Mouse (Mus musculus) brown adipose tissue, adult 24 weeks (tissue): ENCODE results near the gene Cipc. TPM values are rescaled to one million over a fixed set of nuclear protein-coding genes. Genes with fewer than 3 reads are reported as not detected.

Source experiments
- H3K27ac ChIP-seq: fragments of 200-500 bp; replicated peaks from 2 replicates; pipeline ENCODE4 v1.5.1; 2012; ENCODE audit warnings: low read depth, mild to moderate bottlenecking, low read length
- H3K4me1 ChIP-seq: fragments of 200-500 bp; 2 replicates; pipeline ENCODE4 v1.6.1; 2012; ENCODE audit warnings: low read length, mixed read lengths; ENCODE audit not compliant: control insufficient read depth, insufficient read depth, insufficient read length
- H3K4me3 ChIP-seq: fragments of 200-500 bp; 2 replicates; pipeline ENCODE4 v1.5.1; 2012; ENCODE audit warnings: low read depth, mild to moderate bottlenecking, low read length, moderate library complexity; ENCODE audit not compliant: insufficient read depth
- polyA plus RNA-seq: library from polyadenylated mRNA; stranded (reverse); fragments of >200 nt; gene quantifications from 2 replicates; pipeline ENCODE4 v1.2.4, GENCODE M21; 2012; ENCODE audit not compliant: missing spikeins, insufficient read depth, insufficient read length

The Cipc gene
- polyA plus RNA-seq, 1 experiment, result 16.4 TPM

DNA sequence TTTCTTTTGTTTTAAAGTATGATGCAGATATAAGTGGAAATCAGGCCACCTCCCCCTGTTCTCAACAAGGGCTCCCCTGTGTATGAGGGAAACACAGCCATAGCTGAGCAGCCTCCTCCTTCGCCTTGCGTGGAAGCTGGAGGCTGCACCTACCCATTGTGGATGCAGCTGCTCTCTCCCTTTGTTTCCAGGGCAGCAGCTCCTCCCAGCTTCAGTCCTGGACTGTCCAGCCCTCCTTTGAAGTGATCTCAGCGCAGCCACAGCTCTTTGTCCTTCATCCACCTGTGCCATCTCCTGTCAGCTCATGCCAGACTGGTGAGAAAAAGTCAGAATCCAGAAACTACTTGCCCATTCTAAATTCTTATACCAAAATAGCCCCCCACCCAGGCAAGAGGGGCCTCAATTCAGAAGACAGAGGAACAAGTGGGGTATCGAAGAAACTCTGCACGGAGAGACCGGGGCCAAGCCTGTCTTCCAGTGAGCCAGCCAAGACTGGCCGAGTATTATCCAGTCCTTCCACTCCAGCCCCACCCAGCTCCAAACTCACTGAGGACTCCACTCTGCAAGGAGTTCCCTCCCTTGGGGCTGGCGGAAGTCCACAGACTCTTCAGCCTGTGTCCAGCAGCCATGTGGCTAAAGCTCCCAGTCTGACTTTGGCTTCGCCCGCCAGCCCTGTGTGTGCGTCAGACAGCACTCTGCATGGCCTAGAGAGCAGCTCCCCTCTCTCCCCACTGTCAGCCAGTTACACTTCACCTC is 14.9 kb downstream of the Cipc start:
- Histone ChIP-seq H3K27ac (no peak overlapping the region), H3K4me1 (no peaks in the 10 kb centered on the region), H3K4me3 (no peak overlapping the region)

DNA sequence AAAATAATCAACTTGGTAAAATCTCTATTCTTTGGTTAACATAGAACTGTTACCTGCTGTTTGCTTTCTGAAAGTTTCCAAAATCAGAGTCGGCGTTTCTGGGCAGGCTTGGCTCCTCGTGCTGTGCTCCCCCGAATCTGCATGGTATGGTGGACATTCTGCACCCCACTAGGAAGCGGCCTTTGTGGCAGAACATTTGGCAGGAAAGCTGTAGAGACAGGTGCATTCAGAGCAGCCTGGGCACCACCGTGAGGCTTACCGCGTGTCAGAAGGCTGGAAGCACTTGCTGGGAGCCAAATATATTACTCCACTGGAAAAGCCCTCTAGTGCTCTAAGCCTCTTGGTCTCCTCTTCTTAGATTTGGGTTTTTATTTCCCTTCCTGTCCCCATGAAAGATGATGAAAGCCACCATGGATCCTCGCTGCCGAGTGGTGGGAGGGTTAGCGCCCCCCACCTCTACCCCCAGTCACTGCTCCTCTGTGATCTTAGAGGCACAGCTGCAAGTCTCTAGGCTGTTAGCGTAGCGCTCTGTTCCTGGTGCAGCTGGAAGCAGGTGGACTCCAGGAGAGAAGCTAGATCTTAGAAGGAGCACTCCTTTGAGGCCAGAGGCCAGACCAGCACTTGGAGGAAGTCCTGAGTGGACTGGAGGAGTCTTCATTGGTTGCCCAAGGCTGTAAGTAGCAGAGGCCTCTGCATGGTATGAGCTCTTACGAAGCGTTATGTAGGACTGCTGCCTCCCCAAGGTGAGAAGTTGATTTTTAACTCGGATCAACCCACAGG is 17.6 kb downstream of the Cipc start:
- peaks cover 2% of the 10 kb centered on the region; the same call in 1 of the 2 replicates for H3K4me1 ChIP-seq
- no peak overlapping the region for H3K4me3 ChIP-seq
- no peak overlapping the region for H3K27ac ChIP-seq

DNA sequence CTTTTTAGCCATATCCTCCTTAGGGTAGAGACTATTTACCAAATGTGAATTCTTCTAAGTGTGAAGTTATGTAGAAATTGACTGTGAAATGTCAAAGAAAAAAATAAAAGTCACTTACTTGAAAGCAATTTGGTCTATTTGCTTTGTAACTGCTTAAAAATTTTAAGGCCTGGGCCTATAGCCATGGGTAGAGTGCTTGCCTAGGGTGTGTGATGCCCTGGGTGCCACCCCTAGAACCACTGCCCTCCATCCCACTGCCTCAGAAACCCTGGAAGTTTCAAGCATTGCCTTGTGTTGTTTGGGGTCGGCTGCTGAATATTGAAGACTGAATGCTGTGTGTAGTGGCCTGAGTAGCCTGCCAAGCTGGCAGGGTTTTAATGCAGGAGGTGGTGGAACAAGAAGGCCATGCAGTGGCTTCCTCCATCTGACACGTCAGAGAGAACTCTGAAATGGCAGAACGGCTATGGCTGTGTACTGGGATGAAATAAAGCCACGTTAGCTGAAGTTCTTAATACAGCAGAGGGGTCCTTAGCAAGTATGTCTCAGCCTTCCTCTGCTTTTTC is 18.5 kb downstream of the Cipc start:
- no peak overlapping the region for H3K27ac ChIP-seq
- no peak overlapping the region for H3K4me3 ChIP-seq
- peaks cover 2% of the 10 kb centered on the region; the same call in 1 of the 2 replicates for H3K4me1 ChIP-seq

DNA sequence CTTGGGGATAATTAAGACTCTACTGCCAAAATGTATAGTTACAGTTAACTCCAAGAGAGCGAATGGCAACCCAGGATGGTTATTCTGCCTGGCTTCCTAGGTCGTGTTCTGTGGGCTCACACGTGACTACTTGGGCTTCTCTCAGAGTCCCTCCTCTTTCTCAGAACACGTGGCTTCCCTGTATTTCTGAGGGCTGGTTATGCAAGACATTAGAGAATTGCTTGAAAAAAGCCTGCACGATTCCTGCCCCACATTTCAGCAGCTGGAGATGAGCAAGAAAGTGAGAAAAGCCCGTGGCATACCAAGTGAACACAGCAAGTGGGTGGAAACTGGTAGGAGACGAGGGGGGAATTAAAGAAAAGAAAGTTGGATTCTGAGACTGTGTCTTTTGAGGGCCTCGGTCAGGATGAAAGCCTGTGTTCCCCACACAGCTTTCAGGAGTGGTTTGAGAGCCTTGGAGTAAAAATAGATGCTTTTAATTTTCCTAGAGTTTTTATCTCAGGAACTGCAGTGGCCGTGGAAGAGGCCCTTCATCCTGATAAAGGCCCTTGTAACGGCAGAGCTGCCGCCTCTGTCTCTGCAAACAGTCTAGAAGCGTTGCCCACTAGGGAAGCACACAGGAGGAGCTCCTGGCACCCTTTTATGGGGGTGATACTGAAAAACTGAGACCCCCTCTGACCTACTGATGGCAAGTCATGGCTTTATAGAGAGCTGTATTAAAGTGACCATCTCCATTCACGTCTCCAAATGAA is 21.8 kb downstream of the Cipc start:
- Histone ChIP-seq H3K27ac (no peak overlapping the region), H3K4me3 (no peak overlapping the region)

DNA sequence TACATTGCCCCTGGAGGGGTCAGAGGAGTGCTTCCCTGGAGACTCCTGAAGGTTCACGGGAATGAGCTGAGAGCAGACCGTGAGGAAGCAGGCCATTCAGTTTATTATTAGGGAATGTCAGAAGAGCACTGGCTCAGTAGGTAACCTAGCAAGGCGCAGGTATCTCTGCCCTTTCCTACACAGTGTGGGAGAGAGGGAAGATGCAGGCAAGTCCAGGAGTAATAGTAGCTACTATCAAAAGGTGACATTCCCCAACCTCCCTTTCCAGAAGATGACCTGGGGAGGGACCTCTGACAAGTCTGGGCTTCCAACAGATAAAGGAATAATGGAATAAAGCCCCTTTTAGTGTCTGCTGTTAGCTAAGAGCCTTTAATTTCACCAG is 22.4 kb downstream of the Cipc start:
- Histone ChIP-seq H3K4me3 (no peak overlapping the region), H3K4me1 (peaks cover 2% of the 10 kb centered on the region; the same call in 1 of the 2 replicates), H3K27ac (no peak overlapping the region)

More for the DNA sequence above, 21.8 kb downstream of the Cipc start:
- peaks cover 2% of the 10 kb centered on the region; the same call in 1 of the 2 replicates for H3K4me1 ChIP-seq

DNA sequence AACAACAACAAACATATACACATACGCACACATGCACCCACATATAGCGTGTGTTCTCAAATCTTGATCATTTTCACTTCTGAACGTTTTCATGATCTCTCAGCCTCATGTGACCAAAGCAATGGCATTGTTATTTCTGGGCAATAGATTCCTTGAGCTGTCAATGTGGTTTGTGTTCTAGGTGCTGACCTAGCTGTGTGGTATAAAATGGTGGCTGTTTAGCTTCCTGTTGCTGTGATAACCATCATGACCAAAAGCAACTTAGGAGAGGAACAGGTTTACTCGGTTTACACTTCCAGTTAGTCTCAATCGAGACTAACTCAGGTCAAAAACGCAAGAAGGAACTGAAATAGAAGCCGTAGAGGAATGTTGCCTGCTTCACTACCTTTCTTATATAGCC is 24.2 kb downstream of the Cipc start:
- Histone ChIP-seq H3K4me3 (no peak overlapping the region), H3K4me1 (peaks cover 2% of the 10 kb centered on the region; the same call in 1 of the 2 replicates), H3K27ac (no peak overlapping the region)

DNA sequence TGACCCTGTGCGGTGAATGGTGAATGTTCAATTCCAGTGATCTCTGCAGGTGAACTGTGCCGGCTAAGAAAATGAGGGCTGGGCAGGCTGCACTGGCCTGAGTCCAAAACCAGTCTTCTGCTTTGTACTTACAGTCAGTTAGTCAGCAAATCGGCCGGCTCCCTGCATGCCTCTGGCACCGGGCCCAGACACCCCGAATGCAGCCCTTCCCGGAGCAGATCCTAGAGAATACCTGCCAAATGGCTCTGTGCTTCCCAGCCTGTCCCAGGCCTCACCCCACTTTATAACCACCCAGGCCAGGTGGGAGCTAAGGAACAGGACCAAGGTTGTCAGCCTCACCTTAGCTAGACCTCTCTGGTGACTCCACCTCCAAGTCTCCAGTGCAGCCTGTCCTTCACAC is 26.4 kb downstream of the Cipc start:
- Histone ChIP-seq H3K4me3 (no peak overlapping the region), H3K4me1 (peaks cover 2% of the 10 kb centered on the region; the same call in 1 of the 2 replicates), H3K27ac (no peak overlapping the region)

DNA sequence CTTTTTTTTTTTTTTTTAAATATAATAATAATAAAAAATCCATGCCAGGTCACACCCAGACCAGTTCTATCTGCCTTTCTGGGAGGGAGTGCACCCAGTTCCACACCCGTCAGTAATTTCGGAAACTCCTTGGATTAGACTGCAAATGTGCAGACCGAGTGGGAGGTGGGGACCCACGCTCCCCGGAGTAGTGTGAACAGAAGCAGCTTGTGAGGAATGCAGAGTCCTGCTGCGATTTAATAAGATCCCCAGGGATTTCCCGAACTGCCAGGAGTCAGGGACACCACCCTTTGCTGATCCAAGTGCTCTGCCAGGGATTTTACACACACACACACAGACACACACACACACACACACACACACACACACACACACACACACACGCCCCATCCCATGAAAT is 26.9 kb downstream of the Cipc start:
- H3K4me3 ChIP-seq, result no peak overlapping the region
- H3K27ac ChIP-seq, result no peak overlapping the region
- peaks cover 2% of the 10 kb centered on the region; the same call in 1 of the 2 replicates for H3K4me1 ChIP-seq

DNA sequence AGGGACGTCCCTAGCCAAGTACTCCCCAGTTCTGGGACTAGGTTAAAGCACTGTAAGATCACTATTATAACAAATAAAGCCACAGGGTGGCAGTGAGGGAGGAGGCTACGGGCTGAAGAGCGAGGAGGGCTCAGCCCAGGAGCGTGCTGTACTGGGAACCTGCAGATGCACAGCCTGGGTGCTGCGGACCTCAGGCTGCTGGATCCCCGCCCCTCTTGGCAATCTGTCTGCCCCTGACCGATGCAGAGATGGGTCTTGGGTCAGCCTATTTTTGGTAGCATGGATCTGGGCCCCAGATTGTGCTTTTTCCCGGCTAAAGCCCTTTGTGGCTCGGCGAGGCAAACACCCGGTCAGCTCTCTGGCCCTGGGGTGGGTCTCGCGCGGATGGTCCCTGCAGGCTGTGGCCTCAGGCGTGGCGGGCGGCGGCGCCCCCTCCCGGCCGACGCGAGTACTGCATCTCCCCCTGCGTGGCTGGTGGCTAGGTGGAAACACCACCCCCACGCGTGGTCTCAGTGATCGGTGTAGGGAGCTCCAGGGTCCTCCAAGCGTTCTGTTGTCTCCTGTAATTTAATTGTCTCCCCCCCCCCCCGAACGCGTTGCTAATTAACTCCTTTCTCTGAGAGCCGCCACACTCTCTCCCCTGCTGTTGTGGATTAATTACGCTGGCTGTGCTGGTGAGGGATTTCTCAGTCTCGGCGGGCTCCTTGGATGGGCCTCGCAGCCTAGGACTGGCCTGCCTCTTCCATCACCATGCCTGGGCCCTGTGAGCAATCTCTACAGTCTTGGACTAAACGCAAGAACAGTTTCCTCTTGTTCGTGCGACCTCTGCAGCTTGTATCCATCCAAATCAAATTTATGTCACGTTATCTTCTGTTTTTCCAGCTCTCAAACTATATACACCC is 27.8 kb downstream of the Cipc start:
- H3K4me1 ChIP-seq, result no peaks in the 10 kb centered on the region
- no peak overlapping the region for H3K27ac ChIP-seq
- H3K4me3 ChIP-seq, result peak overlapping the region; percentile 54

DNA sequence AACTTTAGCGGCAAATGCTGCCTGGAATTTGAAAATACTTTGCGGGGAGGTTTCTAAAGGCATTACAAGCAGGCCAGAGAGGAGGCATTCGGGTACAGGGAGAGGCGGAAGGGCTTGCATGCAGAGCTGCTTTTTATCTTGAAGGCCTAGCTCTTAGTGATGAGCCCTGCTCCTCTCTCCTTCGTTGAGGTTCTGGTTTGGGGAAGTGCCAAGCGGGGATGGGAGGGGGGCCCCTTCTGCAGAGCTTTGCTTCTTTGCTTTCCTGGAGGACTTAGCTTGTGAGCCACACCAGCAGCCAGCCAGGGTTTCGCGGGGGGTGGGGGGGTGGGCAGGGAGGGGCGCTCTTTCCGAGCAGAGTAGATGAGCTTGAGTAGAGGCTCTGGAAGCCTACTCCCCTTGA is 28.9 kb downstream of the Cipc start:
- H3K4me3 ChIP-seq, result no peak overlapping the region
- H3K27ac ChIP-seq, result no peak overlapping the region
- H3K4me1 ChIP-seq, result no peaks in the 10 kb centered on the region

DNA sequence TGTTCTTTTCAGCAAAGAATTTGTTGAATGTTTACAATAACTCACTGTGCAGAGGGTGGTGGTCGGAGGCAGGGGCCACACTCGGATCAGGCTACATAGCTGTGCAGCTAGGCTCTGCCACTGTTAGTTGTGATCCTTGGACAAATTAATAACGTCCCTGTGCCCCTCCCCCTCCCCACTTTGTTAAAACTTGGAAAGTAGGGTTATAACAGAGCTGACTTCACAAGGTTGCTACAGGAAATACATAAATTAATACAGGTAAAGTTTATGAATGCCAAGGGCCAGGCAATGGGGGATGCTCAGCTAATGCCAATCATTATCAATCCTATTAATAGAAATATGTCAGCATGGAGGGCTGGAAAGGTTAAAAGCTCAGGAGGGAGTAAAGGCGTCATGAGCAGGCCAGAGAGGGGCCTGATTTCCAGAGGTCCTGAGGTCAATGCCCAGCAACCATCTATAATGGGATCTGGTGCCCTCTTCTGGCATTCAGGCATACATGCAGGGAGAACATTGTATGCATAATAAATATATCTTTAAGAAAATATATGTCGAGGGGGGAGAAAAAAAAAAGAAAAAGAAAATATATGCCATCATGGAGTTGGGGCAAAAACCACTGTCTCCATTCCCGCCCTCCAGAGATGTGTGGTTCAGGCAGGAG is 29.8 kb downstream of the Cipc start:
- H3K4me1 ChIP-seq, result no peaks in the 10 kb centered on the region
- H3K27ac ChIP-seq, result no peak overlapping the region
- no peak overlapping the region for H3K4me3 ChIP-seq

DNA sequence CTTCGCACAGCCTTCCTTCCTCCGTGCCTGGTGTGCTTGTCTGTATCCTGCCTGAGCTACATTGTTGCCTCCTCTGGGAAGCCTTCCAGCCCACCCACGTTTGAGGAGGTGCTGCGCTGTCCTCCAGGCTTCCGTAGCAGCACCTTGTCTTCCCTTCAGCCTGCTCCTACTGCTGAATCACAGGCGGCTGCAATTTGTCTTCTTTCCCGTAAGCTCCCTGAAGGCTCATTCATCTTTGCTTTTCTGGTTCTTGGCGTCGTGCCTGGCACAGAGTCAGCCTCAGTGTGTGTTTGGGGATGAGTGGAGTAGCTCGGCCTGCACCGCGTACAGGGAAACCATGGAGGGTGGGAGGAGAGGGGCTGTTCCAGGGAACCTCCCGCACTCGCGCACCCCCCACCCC is 31.0 kb downstream of the Cipc start:
- Histone ChIP-seq H3K4me3 (0 out of 2 replicates have a peak overlapping the region, but pooled peaks have one; percentile 21), H3K4me1 (no peaks in the 10 kb centered on the region), H3K27ac (peak overlapping the region; percentile 55; the same call in 1 of the 2 replicates)

DNA sequence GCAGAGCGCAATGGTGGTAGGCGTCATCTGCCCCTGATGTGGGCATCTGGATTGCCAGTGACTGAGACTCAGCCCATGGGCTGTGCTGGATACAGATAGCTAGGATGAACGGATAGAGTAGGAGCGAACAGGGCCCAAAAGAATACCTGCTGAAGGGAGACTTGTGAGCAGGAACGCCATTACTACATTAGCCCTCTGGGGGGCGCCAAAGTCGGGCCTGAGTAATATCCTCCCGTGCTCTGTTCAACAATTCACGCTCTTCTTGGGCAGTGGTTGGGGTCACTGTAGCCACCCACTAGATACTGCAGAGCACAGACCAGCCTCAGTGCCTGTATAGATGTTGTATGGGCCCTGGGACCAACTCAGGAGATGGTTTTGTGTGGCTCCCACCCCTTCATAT is 34.3 kb downstream of the Cipc start:
- H3K27ac ChIP-seq, result no peak overlapping the region
- no peak overlapping the region for H3K4me3 ChIP-seq
- no peaks in the 10 kb centered on the region for H3K4me1 ChIP-seq
